Mouse (Mus musculus) ES-E14 (cell line): ENCODE results near the gene Aldh1l1.

Experiments
- HCFC1 ChIP-seq: IDR thresholded peaks from 2 replicates; pipeline ENCODE4 v1.6.1; 2012; ENCODE audit warnings: low read length, inconsistent platforms, borderline replicate concordance; ENCODE audit not compliant: insufficient read depth
- MAFK ChIP-seq: IDR thresholded peaks from 2 replicates; pipeline ENCODE4 v1.6.1; 2014; ENCODE audit warnings: mild to moderate bottlenecking, low read depth, low read length, inconsistent platforms; ENCODE audit not compliant: insufficient read depth
- ZC3H11A ChIP-seq: IDR thresholded peaks from 2 replicates; pipeline ENCODE4 v1.6.1; 2012; ENCODE audit warnings: low read depth, mild to moderate bottlenecking, inconsistent platforms, low read length, borderline replicate concordance
- ZNF384 ChIP-seq: IDR thresholded peaks from 2 replicates; pipeline ENCODE4 v1.6.1; 2012; ENCODE audit warnings: low read depth, low read length, inconsistent platforms

DNA sequence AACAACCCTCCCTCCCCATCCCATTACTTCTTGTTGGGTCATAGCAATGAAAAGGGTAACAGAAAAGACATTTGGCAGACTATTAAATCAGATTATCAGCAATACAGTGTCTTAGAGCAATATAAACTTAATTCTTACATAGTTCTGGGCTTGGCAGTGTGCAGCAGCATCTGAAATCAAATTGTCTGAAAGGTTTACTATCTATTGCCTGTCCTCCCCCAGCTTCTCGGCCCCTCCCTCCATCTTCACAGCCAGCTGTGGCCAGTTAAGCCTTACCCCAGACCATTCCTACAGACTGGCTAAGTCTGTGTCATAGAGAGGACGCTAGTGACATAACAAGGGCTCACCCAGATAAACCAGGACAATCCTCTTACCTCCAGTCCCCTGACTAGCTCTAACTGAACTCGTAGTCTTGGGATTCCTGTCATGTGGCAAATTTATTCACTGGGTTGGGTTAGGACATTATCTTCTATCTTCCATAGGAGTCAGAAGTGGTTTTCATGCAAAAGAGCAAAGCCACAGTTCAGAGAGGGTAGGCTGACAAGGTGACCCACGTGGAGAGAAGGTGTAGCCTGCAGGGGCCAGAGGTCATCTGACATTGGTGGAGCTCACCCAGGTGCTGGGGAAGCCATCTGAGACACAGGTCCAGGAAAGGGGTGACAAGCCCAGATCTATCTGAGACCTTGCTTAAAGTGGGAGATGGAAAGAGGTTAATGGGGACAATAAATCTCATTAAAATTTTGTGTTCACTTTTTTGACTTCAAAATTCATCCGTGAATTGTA is 27.0 kb downstream of the Aldh1l1 start:
- TF ChIP-seq ZNF384: no peak
- no peak for TF ChIP-seq HCFC1
- no peak for TF ChIP-seq ZC3H11A
- TF ChIP-seq MAFK: no peak
